Mouse (Mus musculus): ENCODE results near the gene Snx29. TPM values are rescaled to one million over a fixed set of nuclear protein-coding genes. Genes with fewer than 3 reads are reported as not detected.
A peak's percentile ranks its signal among the peaks of the same experiment; 100 is the strongest.

Snx29 gene
- total and polyA plus RNA-seq, 2 experiments from 2014 or later: 7.0 to 22.8 TPM

GRCm38 (mm10) chr16:11384361-11384760 is 61.7 kb downstream of the Snx29 start:
- 79% methylated on average over 5 of the region's 5 CpGs for WGBS
- H3K9ac ChIP-seq (replicated peaks; ENCODE audit: low read length, poor library complexity, severe bottlenecking): no peak overlapping the region
- no peak overlapping the region for H3K27ac ChIP-seq (ENCODE audit: low read depth, low read length)
- no peak for ATAC-seq (ENCODE audit: low FRiP score)
- H3K4me3 ChIP-seq (ENCODE audit: low read depth, low read length): no peak overlapping the region
- H3K9me3 ChIP-seq (ENCODE audit: low read length): no peaks in the 10 kb centered on the region
- TF ChIP-seq CTCF (IDR thresholded peaks at IDR 0.05): no peak
- no peak overlapping the region for H3K4me2 ChIP-seq (ENCODE audit: low read depth, low read length, poor library complexity, severe bottlenecking)
- H3K27me3 ChIP-seq (ENCODE audit: insufficient read depth, low read length): no peaks in the 10 kb centered on the region
- H3K4me1 ChIP-seq (ENCODE audit: insufficient read depth, low read length): no peaks in the 10 kb centered on the region
- peaks cover 4% of the 10 kb centered on the region for H3K36me3 ChIP-seq (ENCODE audit: insufficient read depth, low read length)
- DNase-seq (ENCODE audit: low spot score): peak; percentile 66

- Histone ChIP-seq H3K27ac (ENCODE audit: low read depth, low read length) (no peak overlapping the region), H3K4me2 (ENCODE audit: low read depth, low read length, poor library complexity, severe bottlenecking) (no peak overlapping the region), H3K4me1 (ENCODE audit: insufficient read depth, low read length) (no peaks in the 10 kb centered on the region), H3K36me3 (ENCODE audit: insufficient read depth, low read length) (peaks cover 4% of the 10 kb centered on the region), H3K9ac (replicated peaks; ENCODE audit: low read length, poor library complexity, severe bottlenecking) (no peak overlapping the region), H3K27me3 (ENCODE audit: insufficient read depth, low read length) (no peaks in the 10 kb centered on the region), H3K4me3 (ENCODE audit: low read depth, low read length) (no peak overlapping the region), H3K9me3 (ENCODE audit: low read length) (no peaks in the 10 kb centered on the region)
- WGBS: 71% methylated on average over 5 of the region's 5 CpGs
- no peak for TF ChIP-seq CTCF (IDR thresholded peaks at IDR 0.05)
- DNase-seq (ENCODE audit: low spot score) (no peak), ATAC-seq (ENCODE audit: low FRiP score) (no peak)
These were observed 62.4 kb downstream of the Snx29 start for GRCm38 (mm10) chr16:11385150-11385549.

GRCm38 (mm10) chr16:11385798-11386197 is 63.1 kb downstream of the Snx29 start:
- Histone ChIP-seq H3K9ac (replicated peaks; ENCODE audit: low read length, poor library complexity, severe bottlenecking) (no peak overlapping the region), H3K27ac (ENCODE audit: low read depth, low read length) (no peak overlapping the region), H3K4me2 (ENCODE audit: low read depth, low read length, poor library complexity, severe bottlenecking) (no peak overlapping the region), H3K4me3 (ENCODE audit: low read depth, low read length) (no peak overlapping the region), H3K36me3 (ENCODE audit: insufficient read depth, low read length) (peaks cover 4% of the 10 kb centered on the region), H3K27me3 (ENCODE audit: insufficient read depth, low read length) (no peaks in the 10 kb centered on the region), H3K4me1 (ENCODE audit: insufficient read depth, low read length) (no peaks in the 10 kb centered on the region), H3K9me3 (ENCODE audit: low read length) (no peaks in the 10 kb centered on the region)
- ATAC-seq (ENCODE audit: low FRiP score) (no peak), DNase-seq (ENCODE audit: low spot score) (peak; percentile 10)
- no peak for TF ChIP-seq CTCF (IDR thresholded peaks at IDR 0.05)
- 82% methylated on average over 5 of the region's 5 CpGs for WGBS

- Histone ChIP-seq H3K9ac (replicated peaks; ENCODE audit: low read length, poor library complexity, severe bottlenecking) (no peak overlapping the region), H3K9me3 (ENCODE audit: low read length) (no peaks in the 10 kb centered on the region), H3K4me3 (ENCODE audit: low read depth, low read length) (no peak overlapping the region), H3K36me3 (ENCODE audit: insufficient read depth, low read length) (peaks cover 4% of the 10 kb centered on the region), H3K27ac (ENCODE audit: low read depth, low read length) (no peak overlapping the region), H3K4me1 (ENCODE audit: insufficient read depth, low read length) (no peaks in the 10 kb centered on the region), H3K27me3 (ENCODE audit: insufficient read depth, low read length) (no peaks in the 10 kb centered on the region), H3K4me2 (ENCODE audit: low read depth, low read length, poor library complexity, severe bottlenecking) (no peak overlapping the region)
- TF ChIP-seq CTCF (IDR thresholded peaks at IDR 0.05): no peak
- DNase-seq (ENCODE audit: low spot score): no peak
- no peak for ATAC-seq (ENCODE audit: low FRiP score)
These were observed 63.5 kb downstream of the Snx29 start for GRCm38 (mm10) chr16:11386221-11386620.

DNA sequence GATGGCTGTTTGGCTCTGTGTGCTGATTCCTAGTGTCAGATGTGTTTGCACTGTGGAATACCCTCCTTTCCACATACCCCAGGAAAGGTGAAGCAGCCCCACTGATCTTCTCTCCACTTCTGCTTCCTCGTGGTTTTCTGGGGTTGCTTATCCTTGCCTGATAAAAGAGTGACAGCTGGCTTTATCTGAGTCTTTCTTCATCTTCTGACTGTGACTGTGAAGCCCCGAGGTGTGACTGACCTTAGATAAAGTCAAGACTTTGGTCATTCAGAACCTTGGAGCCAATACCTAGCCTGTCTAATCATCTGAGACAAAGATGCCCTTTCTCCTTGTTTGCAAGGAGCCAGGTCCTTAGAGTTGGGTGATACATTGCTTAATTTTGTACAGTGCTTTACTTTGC is 65.4 kb downstream of the Snx29 start:
- DNase-seq (ENCODE audit: low spot score) (no peak), ATAC-seq (ENCODE audit: low FRiP score) (no peak)
- H3K27ac ChIP-seq (ENCODE audit: low read depth, low read length): no peak overlapping the region
- TF ChIP-seq CTCF (IDR thresholded peaks at IDR 0.05): no peak
- H3K4me3 ChIP-seq (ENCODE audit: low read depth, low read length): no peak overlapping the region
- H3K4me2 ChIP-seq (ENCODE audit: low read depth, low read length, poor library complexity, severe bottlenecking): no peak overlapping the region
- H3K4me1 ChIP-seq (ENCODE audit: insufficient read depth, low read length): no peaks in the 10 kb centered on the region
- no peaks in the 10 kb centered on the region for H3K27me3 ChIP-seq (ENCODE audit: insufficient read depth, low read length)
- no peaks in the 10 kb centered on the region for H3K9me3 ChIP-seq (ENCODE audit: low read length)
- peaks cover 4% of the 10 kb centered on the region for H3K36me3 ChIP-seq (ENCODE audit: insufficient read depth, low read length)
- WGBS: 70% methylated on average over 2 of the region's 2 CpGs
- H3K9ac ChIP-seq (replicated peaks; ENCODE audit: low read length, poor library complexity, severe bottlenecking): no peak overlapping the region

DNA sequence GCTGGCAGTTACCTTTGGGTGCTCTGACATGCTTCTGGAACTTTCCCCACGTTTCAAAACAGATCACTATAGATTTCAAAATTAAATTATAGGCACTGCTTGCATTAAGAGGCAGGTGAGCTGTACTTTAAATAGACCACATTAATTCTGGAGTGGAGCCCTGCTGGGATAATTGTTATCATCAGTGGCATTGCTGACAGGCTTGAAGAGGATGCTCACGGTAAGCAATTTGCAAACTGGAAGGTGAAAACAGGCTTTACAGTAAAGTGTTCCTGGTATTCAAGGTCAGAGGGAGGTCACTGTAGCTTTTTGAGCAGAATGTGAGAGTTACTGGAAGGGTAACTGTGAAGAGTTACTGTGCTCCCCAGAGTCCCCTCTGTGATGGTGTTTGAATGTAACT is 66.6 kb downstream of the Snx29 start:
- H3K36me3 ChIP-seq (ENCODE audit: insufficient read depth, low read length): peaks cover 4% of the 10 kb centered on the region
- H3K4me2 ChIP-seq (ENCODE audit: low read depth, low read length, poor library complexity, severe bottlenecking): no peak overlapping the region
- H3K4me3 ChIP-seq (ENCODE audit: low read depth, low read length): no peak overlapping the region
- no peak for TF ChIP-seq CTCF (IDR thresholded peaks at IDR 0.05)
- H3K9me3 ChIP-seq (ENCODE audit: low read length): no peaks in the 10 kb centered on the region
- H3K4me1 ChIP-seq (ENCODE audit: insufficient read depth, low read length): no peaks in the 10 kb centered on the region
- H3K27ac ChIP-seq (ENCODE audit: low read depth, low read length): no peak overlapping the region
- ATAC-seq (ENCODE audit: low FRiP score) (no peak), DNase-seq (ENCODE audit: low spot score) (no peak)
- H3K9ac ChIP-seq (replicated peaks; ENCODE audit: low read length, poor library complexity, severe bottlenecking): no peak overlapping the region
- H3K27me3 ChIP-seq (ENCODE audit: insufficient read depth, low read length): no peaks in the 10 kb centered on the region
- WGBS: 35% methylated on average over 2 of the region's 2 CpGs
